Mouse (Mus musculus) forebrain, embryonic 14.5 days (tissue): ENCODE measurements around the gene Gm14190. TPM values are rescaled to one million over a fixed set of nuclear protein-coding genes. Genes with fewer than 3 reads are reported as not detected.
"Not testable (repeated sequence)": the region's sequence is repeated elsewhere in the genome, so short reads cannot be mapped to it uniquely, and the experiment has no call there.

Experiments
- ATAC-seq: fragments of 200-750 bp; cut with Nextera tagmentation; 2 replicates; pipeline ENCODE4 v1.8.0; 2017; ENCODE audit warnings: mild to moderate bottlenecking, moderate library complexity
- DNase-seq: peaks from one replicate; pipeline ENCODE4 v3.0.0-alpha.2; 2015; ENCODE audit warnings: low spot score
- H3K27ac ChIP-seq: fragments of 300-500 bp; sonication (generic); 2 replicates; pipeline ENCODE4 v1.5.1; 2014; ENCODE audit warnings: low read depth, mild to moderate bottlenecking, control low read depth, low read length, moderate library complexity
- H3K27me3 ChIP-seq: fragments of 300-500 bp; sonication (generic); replicated peaks from 2 replicates; pipeline ENCODE4 v1.6.1; 2014; ENCODE audit warnings: low read length, control low read depth, mixed read lengths; ENCODE audit not compliant: control insufficient read depth, insufficient read depth
- H3K36me3 ChIP-seq: fragments of 300-500 bp; sonication (generic); 2 replicates; pipeline ENCODE4 v1.6.1; 2014; ENCODE audit warnings: low read length, control low read depth; ENCODE audit not compliant: control insufficient read depth, insufficient read depth
- H3K4me1 ChIP-seq: fragments of 300-500 bp; sonication (generic); 2 replicates; pipeline ENCODE4 v1.6.1; 2014; ENCODE audit warnings: antibody characterized with exemption, low read length, control low read depth; ENCODE audit not compliant: control insufficient read depth, insufficient read depth
- H3K4me2 ChIP-seq: fragments of 300-500 bp; sonication (generic); 2 replicates; pipeline ENCODE4 v1.6.1; 2014; ENCODE audit warnings: mild to moderate bottlenecking, control low read depth, low read length
- H3K4me3 ChIP-seq: fragments of 300-500 bp; sonication (generic); 2 replicates; pipeline ENCODE4 v1.5.1; 2014; ENCODE audit warnings: low read depth, low read length, control low read depth
- H3K9ac ChIP-seq: fragments of 300-500 bp; sonication (generic); 2 replicates; pipeline ENCODE4 v1.6.1; 2014; ENCODE audit warnings: mild to moderate bottlenecking, low read length, control low read depth, moderate library complexity
- H3K9me3 ChIP-seq: fragments of 300-500 bp; sonication (generic); replicated peaks from 2 replicates; pipeline ENCODE4 v1.6.1; 2016; ENCODE audit warnings: low read length, control low read depth, mixed read lengths; ENCODE audit not compliant: control insufficient read depth
- whole genome bisulfite sequencing: fragments of 180-500 bp; shearing (Covaris S2); extraction: QIAGEN DNeasy Blood & Tissue Kit; methylation state at CpG from one replicate; pipeline ENCODE4 v1.1.7; 2014; 5-methylcytosine and 5-hydroxymethylcytosine counted together
- polyA plus RNA-seq: library from polyadenylated mRNA; unstranded; fragments of >200 nt; fragmentation: Nextera tagmentation; extraction: Ambion mirVana; gene quantifications from 2 replicates; pipeline ENCODE4 v1.2.1, GENCODE M21; 2014

The Gm14190 gene
- not detected in 2 replicates for polyA plus RNA-seq

GRCm38 (mm10) chr11:99690463-99690862, at the start of gene Gm14190:
TSS of gene Gm14190 (minus strand) at chr11:99690740.
- H3K4me2 ChIP-seq, result no peak within 1 kb of the TSS
- WGBS, result 96% methylated on average over 1 of the region's 1 CpGs
- no peak for DNase-seq

GRCm38 (mm10) chr11:99734190-99734589, 43.6 kb upstream of the Gm14190 start, which contains the start of gene Gm14180:
TSS of gene Gm14180 (minus strand) at chr11:99734290.
- Histone ChIP-seq H3K4me3 (no peak within 1 kb of the TSS), H3K4me2 (no peak within 1 kb of the TSS), H3K9ac (no peak within 1 kb of the TSS), H3K27ac (no peak within 1 kb of the TSS), H3K27me3 (no peaks in the 10 kb centered on the region), H3K4me1 (no peaks in the 10 kb centered on the region), H3K9me3 (no peaks in the 10 kb centered on the region), H3K36me3 (no peaks in the 10 kb centered on the region)
- WGBS, result 69% methylated on average over 2 of the region's 2 CpGs
- ATAC-seq (no peak), DNase-seq (no peak)

More at GRCm38 (mm10) chr11:99690463-99690862, at the start of gene Gm14190:
- Histone ChIP-seq H3K27ac (no peak within 1 kb of the TSS), H3K27me3 (no peaks in the 10 kb centered on the region), H3K9me3 (no peaks in the 10 kb centered on the region), H3K4me3 (no peak within 1 kb of the TSS), H3K9ac (no peak within 1 kb of the TSS), H3K4me1 (no peaks in the 10 kb centered on the region), H3K36me3 (no peaks in the 10 kb centered on the region)
- no peak for ATAC-seq

- 77% methylated on average over 2 of the region's 2 CpGs for WGBS
- no peak overlapping the region for H3K27ac ChIP-seq
- H3K9ac ChIP-seq, result no peak overlapping the region
- H3K4me1 ChIP-seq, result no peaks in the 10 kb centered on the region
- H3K27me3 ChIP-seq, result no peaks in the 10 kb centered on the region
- ATAC-seq (no peak), DNase-seq (no peak)
- no peak overlapping the region for H3K4me3 ChIP-seq
- H3K36me3 ChIP-seq, result no peaks in the 10 kb centered on the region
- H3K4me2 ChIP-seq, result no peak overlapping the region
- no peaks in the 10 kb centered on the region for H3K9me3 ChIP-seq
These were observed 33.5 kb upstream of the Gm14190 start for GRCm38 (mm10) chr11:99724061-99724460.

- no peaks in the 10 kb centered on the region for H3K27me3 ChIP-seq
- H3K9ac ChIP-seq, result no peak overlapping the region
- H3K36me3 ChIP-seq, result no peaks in the 10 kb centered on the region
- no peaks in the 10 kb centered on the region for H3K4me1 ChIP-seq
- ATAC-seq (no peak), DNase-seq (no peak)
- no peak overlapping the region for H3K4me2 ChIP-seq
- no peak overlapping the region for H3K4me3 ChIP-seq
- no peak overlapping the region for H3K27ac ChIP-seq
- WGBS, result 100% methylated on average over 1 of the region's 1 CpGs
- no peaks in the 10 kb centered on the region for H3K9me3 ChIP-seq
These were observed 28.2 kb upstream of the Gm14190 start for GRCm38 (mm10) chr11:99718759-99719158.

- H3K36me3 ChIP-seq, H3K27ac ChIP-seq, H3K27me3 ChIP-seq, H3K4me1 ChIP-seq, H3K9ac ChIP-seq, H3K4me2 ChIP-seq, H3K9me3 ChIP-seq, DNase-seq, ATAC-seq, H3K4me3 ChIP-seq: not testable (repeated sequence)
- WGBS, result 64% methylated on average over 1 of the region's 1 CpGs
These were observed 5.3 kb downstream of the Gm14190 start for GRCm38 (mm10) chr11:99685235-99685634.

GRCm38 (mm10) chr11:99683481-99683880, 7.1 kb downstream of the Gm14190 start:
- WGBS, result 86% methylated on average over 2 of the region's 2 CpGs
- Histone ChIP-seq H3K4me2 (no peak overlapping the region), H3K4me3 (no peak overlapping the region), H3K9me3 (no peaks in the 10 kb centered on the region), H3K27ac (no peak overlapping the region), H3K4me1 (no peaks in the 10 kb centered on the region), H3K36me3 (no peaks in the 10 kb centered on the region), H3K27me3 (no peaks in the 10 kb centered on the region), H3K9ac (no peak overlapping the region)
- no peak for ATAC-seq
- DNase-seq, result no peak

GRCm38 (mm10) chr11:99665860-99666259, 24.7 kb downstream of the Gm14190 start, which contains the start of gene Krtap4-6:
TSS of gene Krtap4-6 (minus strand) at chr11:99665960.
- ATAC-seq, result no peak
- Histone ChIP-seq H3K4me2 (no peak within 1 kb of the TSS), H3K27ac (no peak within 1 kb of the TSS), H3K4me3 (no peak within 1 kb of the TSS), H3K9ac (no peak within 1 kb of the TSS), H3K27me3 (no peaks in the 10 kb centered on the region), H3K9me3 (no peaks in the 10 kb centered on the region), H3K36me3 (no peaks in the 10 kb centered on the region), H3K4me1 (no peaks in the 10 kb centered on the region)
- no peak for DNase-seq

GRCm38 (mm10) chr11:99662802-99663201, 27.7 kb downstream of the Gm14190 start:
- ATAC-seq (no peak), DNase-seq (no peak)
- 88% methylated on average over 10 of the region's 10 CpGs for WGBS
- no peak overlapping the region for H3K4me2 ChIP-seq
- H3K9ac ChIP-seq, result no peak overlapping the region
- H3K4me1 ChIP-seq, result no peaks in the 10 kb centered on the region
- H3K27ac ChIP-seq, result no peak overlapping the region
- H3K36me3 ChIP-seq, result no peaks in the 10 kb centered on the region
- H3K27me3 ChIP-seq, result no peaks in the 10 kb centered on the region
- no peaks in the 10 kb centered on the region for H3K9me3 ChIP-seq
- no peak overlapping the region for H3K4me3 ChIP-seq

- no peaks in the 10 kb centered on the region for H3K36me3 ChIP-seq
- DNase-seq, result no peak
- H3K4me2 ChIP-seq, result no peak overlapping the region
- 88% methylated on average over 4 of the region's 4 CpGs for WGBS
- H3K4me1 ChIP-seq, result no peaks in the 10 kb centered on the region
- H3K27ac ChIP-seq, result no peak overlapping the region
- no peak for ATAC-seq
- no peaks in the 10 kb centered on the region for H3K27me3 ChIP-seq
- no peak overlapping the region for H3K4me3 ChIP-seq
- no peaks in the 10 kb centered on the region for H3K9me3 ChIP-seq
- no peak overlapping the region for H3K9ac ChIP-seq
These were observed 31.3 kb downstream of the Gm14190 start for GRCm38 (mm10) chr11:99659256-99659655.
